Comparison of ENCODE assay signal across 1 mouse cellular context in genomic region chr11:120098588-120099511, GRCm38 (mm10).
TF ChIP-seq lines count a peak whose summit lies in the region.

Gene Tepsin, minus strand, starts transcription at chr11:120098731.
Gene Ndufaf8, plus strand, starts transcription at chr11:120098928.

TF ChIP-seq in MEL, 35 proteins besides CTCF, POLR2A, EP300 and RAD21 (continued from another document):
- TF ChIP-seq MEF2A (IDR thresholded peaks at IDR 0.05; ENCODE audit: extremely low read depth, insufficient replicate concordance, low read depth, low read length, poor library complexity, severe bottlenecking) (no peak), MYC (IDR thresholded peaks at IDR 0.05; ENCODE audit: low read depth, low read length) (peak; percentile 80; the same call in 1 of the 2 replicates), HCFC1 (IDR thresholded peaks at IDR 0.05; ENCODE audit: low read depth, low read length) (peak; percentile 92), USF1 (IDR thresholded peaks at IDR 0.05; ENCODE audit: low read depth, low read length) (no peak), ZMIZ1 (IDR thresholded peaks at IDR 0.05; ENCODE audit: low read depth, low read length) (peak; percentile 62; the same call in 1 of the 2 replicates), SIN3A (IDR thresholded peaks at IDR 0.05; ENCODE audit: low read length) (peak; percentile 97), TCF12 (IDR thresholded peaks at IDR 0.05; ENCODE audit: low read depth, low read length) (no peak), MYB (IDR thresholded peaks at IDR 0.05; ENCODE audit: low read depth, low read length) (no peak), POLR2AphosphoS2 (IDR thresholded peaks at IDR 0.05; ENCODE audit: low read length) (0 out of 2 replicates have a peak, but pooled peaks have one; percentile 56)
